Mouse (Mus musculus): ENCODE results near the gene Agtrap. TPM values are rescaled to one million over a fixed set of nuclear protein-coding genes. Genes with fewer than 3 reads are reported as not detected.

Gene Agtrap
- polyA plus RNA-seq, 1 experiment: 119 TPM

GRCm38 (mm10) chr4:148066401-148066744, 21.5 kb downstream of the Agtrap start:
- Histone ChIP-seq H3K27ac (ENCODE audit: insufficient read depth, low read depth, low read length) (peak overlapping the region; percentile 29), H3K4me1 (ENCODE audit: control insufficient read depth, insufficient read depth, low read length) (peaks cover 12% of the 10 kb centered on the region), H3K36me3 (ENCODE audit: control insufficient read depth, insufficient read depth, low read length) (no peaks in the 10 kb centered on the region), H3K27me3 (replicated peaks; ENCODE audit: control insufficient read depth, insufficient read depth, low read length) (no peaks in the 10 kb centered on the region), H3K4me3 (ENCODE audit: insufficient read depth, low read depth, low read length) (no peak overlapping the region)
- DNase-seq: peak; percentile 91
- TF ChIP-seq CTCF (conservative IDR thresholded peaks at IDR 0.05; ENCODE audit: insufficient read depth, insufficient read length, low read depth, low read length): no peak
- TF ChIP-seq POLR2A (IDR thresholded peaks at IDR 0.05; ENCODE audit: low read depth, low read length): no peak
- WGBS: 14% methylated on average over 9 of the region's 9 CpGs

GRCm38 (mm10) chr4:148065702-148066400, 22.0 kb downstream of the Agtrap start:
- Histone ChIP-seq H3K36me3 (ENCODE audit: control insufficient read depth, insufficient read depth, low read length) (no peaks in the 10 kb centered on the region), H3K4me1 (ENCODE audit: control insufficient read depth, insufficient read depth, low read length) (peaks cover 12% of the 10 kb centered on the region), H3K4me3 (ENCODE audit: insufficient read depth, low read depth, low read length) (no peak overlapping the region), H3K27me3 (replicated peaks; ENCODE audit: control insufficient read depth, insufficient read depth, low read length) (no peaks in the 10 kb centered on the region), H3K27ac (ENCODE audit: insufficient read depth, low read depth, low read length) (peak overlapping the region; percentile 29)
- TF ChIP-seq CTCF (conservative IDR thresholded peaks at IDR 0.05; ENCODE audit: insufficient read depth, insufficient read length, low read depth, low read length): peak; percentile 29; the same call in 1 of the 2 replicates
- no peak for TF ChIP-seq POLR2A (IDR thresholded peaks at IDR 0.05; ENCODE audit: low read depth, low read length)
- DNase-seq: peak; percentile 57
- WGBS: 34% methylated on average over 6 of the region's 6 CpGs

- DNase-seq: no peak
- TF ChIP-seq CTCF (conservative IDR thresholded peaks at IDR 0.05; ENCODE audit: insufficient read depth, insufficient read length, low read depth, low read length) (no peak), POLR2A (IDR thresholded peaks at IDR 0.05; ENCODE audit: low read depth, low read length) (no peak)
- Histone ChIP-seq H3K4me1 (ENCODE audit: control insufficient read depth, insufficient read depth, low read length) (peaks cover 12% of the 10 kb centered on the region), H3K4me3 (ENCODE audit: insufficient read depth, low read depth, low read length) (no peak overlapping the region), H3K27ac (ENCODE audit: insufficient read depth, low read depth, low read length) (no peak overlapping the region), H3K27me3 (replicated peaks; ENCODE audit: control insufficient read depth, insufficient read depth, low read length) (no peaks in the 10 kb centered on the region), H3K36me3 (ENCODE audit: control insufficient read depth, insufficient read depth, low read length) (0 out of 2 replicates have a peak, but pooled peaks cover 2% of the 10 kb centered on the region)
- WGBS: 85% methylated on average over 9 of the region's 9 CpGs
These were observed 26.7 kb downstream of the Agtrap start for GRCm38 (mm10) chr4:148061086-148061480.

- H3K4me3 ChIP-seq (ENCODE audit: insufficient read depth, low read depth, low read length): no peak overlapping the region
- 0 out of 2 replicates have a peak, but pooled peaks cover 2% of the 10 kb centered on the region for H3K36me3 ChIP-seq (ENCODE audit: control insufficient read depth, insufficient read depth, low read length)
- no peak overlapping the region for H3K27ac ChIP-seq (ENCODE audit: insufficient read depth, low read depth, low read length)
- peak; percentile 88 for TF ChIP-seq CTCF (conservative IDR thresholded peaks at IDR 0.05; ENCODE audit: insufficient read depth, insufficient read length, low read depth, low read length)
- TF ChIP-seq POLR2A (IDR thresholded peaks at IDR 0.05; ENCODE audit: low read depth, low read length): no peak
- 40% methylated on average over 13 of the region's 13 CpGs for WGBS
- H3K27me3 ChIP-seq (replicated peaks; ENCODE audit: control insufficient read depth, insufficient read depth, low read length): no peaks in the 10 kb centered on the region
- H3K4me1 ChIP-seq (ENCODE audit: control insufficient read depth, insufficient read depth, low read length): peaks cover 10% of the 10 kb centered on the region
- peak; percentile 61 for DNase-seq
These were observed 27.4 kb downstream of the Agtrap start for GRCm38 (mm10) chr4:148060120-148061085.

- 90% methylated on average over 6 of the region's 6 CpGs for WGBS
- 0 out of 2 replicates have a peak, but pooled peaks cover 2% of the 10 kb centered on the region for H3K36me3 ChIP-seq (ENCODE audit: control insufficient read depth, insufficient read depth, low read length)
These were observed 28.8 kb downstream of the Agtrap start for GRCm38 (mm10) chr4:148058993-148059392.

GRCm38 (mm10) chr4:148058218-148058819, 29.5 kb downstream of the Agtrap start:
- Histone ChIP-seq H3K27ac (ENCODE audit: insufficient read depth, low read depth, low read length) (no peak overlapping the region), H3K36me3 (ENCODE audit: control insufficient read depth, insufficient read depth, low read length) (0 out of 2 replicates have a peak, but pooled peaks cover 2% of the 10 kb centered on the region), H3K4me3 (ENCODE audit: insufficient read depth, low read depth, low read length) (no peak overlapping the region), H3K4me1 (ENCODE audit: control insufficient read depth, insufficient read depth, low read length) (peaks cover 10% of the 10 kb centered on the region), H3K27me3 (replicated peaks; ENCODE audit: control insufficient read depth, insufficient read depth, low read length) (no peaks in the 10 kb centered on the region)
- TF ChIP-seq CTCF (conservative IDR thresholded peaks at IDR 0.05; ENCODE audit: insufficient read depth, insufficient read length, low read depth, low read length) (no peak), POLR2A (IDR thresholded peaks at IDR 0.05; ENCODE audit: low read depth, low read length) (no peak)
- DNase-seq: no peak
- 91% methylated on average over 9 of the region's 9 CpGs for WGBS

More at GRCm38 (mm10) chr4:148058993-148059392, 28.8 kb downstream of the Agtrap start:
- H3K4me1 ChIP-seq (ENCODE audit: control insufficient read depth, insufficient read depth, low read length): peaks cover 10% of the 10 kb centered on the region
- no peak for DNase-seq
- TF ChIP-seq CTCF (conservative IDR thresholded peaks at IDR 0.05; ENCODE audit: insufficient read depth, insufficient read length, low read depth, low read length) (no peak), POLR2A (IDR thresholded peaks at IDR 0.05; ENCODE audit: low read depth, low read length) (no peak)
- H3K27ac ChIP-seq (ENCODE audit: insufficient read depth, low read depth, low read length): no peak overlapping the region
- H3K27me3 ChIP-seq (replicated peaks; ENCODE audit: control insufficient read depth, insufficient read depth, low read length): no peaks in the 10 kb centered on the region
- no peak overlapping the region for H3K4me3 ChIP-seq (ENCODE audit: insufficient read depth, low read depth, low read length)
